Comparison of ENCODE assay signal across 9 mouse cellular contexts in the genomic region with DNA sequence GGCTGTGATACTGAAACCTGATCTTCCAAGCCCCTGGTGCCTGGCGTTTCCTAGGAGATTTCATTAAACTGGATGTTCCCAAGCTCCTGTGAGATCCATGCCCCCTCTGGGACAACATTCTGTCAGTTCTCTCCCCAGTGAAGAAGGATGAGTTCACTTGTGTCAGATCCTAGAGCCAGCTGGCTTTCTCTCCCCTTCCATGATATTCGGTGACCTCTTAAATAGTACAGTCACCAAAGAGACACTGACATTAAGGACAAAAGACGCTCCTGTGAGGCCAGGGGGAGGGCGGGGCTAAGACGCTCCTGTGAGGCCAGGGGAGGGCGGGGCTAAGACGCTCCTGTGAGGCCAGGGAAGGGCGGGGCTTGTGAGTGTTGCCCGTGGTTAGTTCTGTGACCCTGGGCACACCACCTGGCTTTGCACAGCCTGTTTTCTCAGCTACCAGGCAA. TPM values are rescaled to one million over a fixed set of nuclear protein-coding genes. Genes with fewer than 3 reads are reported as not detected.
DNase-seq lines count a peak whose midpoint lies in the region; ATAC-seq lines count a peak whose summit lies in the region.
"Had no signal": no experiment of that assay in that cellular context is flagged by ENCODE, and none has a peak within 500 bp of the region (broad histone marks: within the 10 kb centered on the region; RNA-seq: fewer than 3 reads in every experiment).

No protein-coding gene starts in this region.

- peaks cover 18% of the 10 kb centered on the region for H3K27me3 ChIP-seq in embryonic facial prominence, embryonic 10.5 days (replicated peaks; ENCODE audit: low read depth, poor library complexity, severe bottlenecking)
- 0 out of 2 replicates have a peak, but pooled peaks cover 5% of the 10 kb centered on the region for H3K27me3 ChIP-seq in hindbrain, embryonic 14.5 days (ENCODE audit: control insufficient read depth, insufficient read depth, low read length)

- WGBS in embryonic facial prominence, embryonic 10.5 days: under 1% methylated on average over 9 of the region's 9 CpGs
- under 1% methylated on average over 9 of the region's 9 CpGs for WGBS in hindbrain, embryonic 14.5 days

- intact Hi-C loops in gastrocnemius, postnatal 14 days (cut with DNase I; ENCODE audit: low total_unique reads): loop anchor here (10.0 kb wide), 1 partner anchor 172 kb away; no protein-coding TSS in a partner anchor

- no peaks in the 10 kb centered on the region for H3K9me3 ChIP-seq in embryonic facial prominence, embryonic 10.5 days
- no peaks in the 10 kb centered on the region for H3K9me3 ChIP-seq in hindbrain, embryonic 14.5 days (ENCODE audit: control insufficient read depth, low read length)

- peak overlapping the region; percentile 48 for H3K4me3 ChIP-seq in embryonic facial prominence, embryonic 10.5 days
- no peak overlapping the region for H3K4me3 ChIP-seq in hindbrain, embryonic 14.5 days (replicated peaks; ENCODE audit: low read length)
- H3K4me3 ChIP-seq: heart, adult 2 months had no signal

- H3K27ac ChIP-seq in embryonic facial prominence, embryonic 10.5 days (replicated peaks): peak overlapping the region; percentile 85
- no peak overlapping the region for H3K27ac ChIP-seq in hindbrain, embryonic 14.5 days
- H3K27ac ChIP-seq: heart, adult 2 months had no signal

- H3K36me3 ChIP-seq in embryonic facial prominence, embryonic 10.5 days (replicated peaks): no peaks in the 10 kb centered on the region
- H3K36me3 ChIP-seq in hindbrain, embryonic 14.5 days (replicated peaks; ENCODE audit: control insufficient read depth, insufficient read depth): no peaks in the 10 kb centered on the region

- DNase-seq in urinary bladder, postnatal 14 days (ENCODE audit: low spot score): peak; percentile 77
- DNase-seq in urinary bladder, postnatal 10 days (ENCODE audit: low spot score): no peak
- peak; percentile 91 for DNase-seq in embryonic facial prominence, embryonic 10.5 days (ENCODE audit: low spot score)
- DNase-seq in hindbrain, embryonic 14.5 days (ENCODE audit: low spot score): no peak
- DNase-seq in liver: peak; percentile 91
- peak; percentile 65 to 70 for DNase-seq in thymus, postnatal 10 days (ENCODE audit: low spot score in 2 of 2)
- DNase-seq in gastrocnemius, postnatal 14 days: no peak

- peak; percentile 28; the same call in 1 of the 2 replicates for ATAC-seq in hindbrain, embryonic 14.5 days (ENCODE audit: low FRiP score)
- peak; percentile 76 for ATAC-seq in monocyte, adult 5-6 weeks (replicated peaks; ENCODE audit: insufficient number of reproducible peaks, low FRiP score, low TSS enrichment, poor library complexity, severe bottlenecking)

- H3K4me2 ChIP-seq in hindbrain, embryonic 14.5 days (replicated peaks): peak overlapping the region; percentile 30

- H3K9ac ChIP-seq in hindbrain, embryonic 14.5 days: no peak overlapping the region

- H3K4me1 ChIP-seq in embryonic facial prominence, embryonic 10.5 days: peaks cover 86% of the 10 kb centered on the region
- peaks cover 7% of the 10 kb centered on the region; the same call in 1 of the 2 replicates for H3K4me1 ChIP-seq in hindbrain, embryonic 14.5 days (replicated peaks; ENCODE audit: control insufficient read depth, insufficient read depth, low read length)

RNA-seq across cellular contexts. Expression of a gene that starts 31.7 kb away (rescaled TPM):
- polyA plus RNA-seq in embryonic facial prominence, embryonic 10.5 days (2016; fragmentation: Nextera tagmentation; extraction: Ambion mirVana): not detected in 2 replicates
- polyA plus RNA-seq in hindbrain, embryonic 14.5 days (2014; fragmentation: Nextera tagmentation; extraction: Ambion mirVana): not detected in 2 replicates
- total RNA-seq in monocyte, adult 5-6 weeks (2017): 0.58 TPM in 1 of 3 replicates, not detected in the others
- 10 to 100 TPM; 94.9 to 98.0 TPM for total RNA-seq in gastrocnemius, postnatal 14 days (2021)
- total RNA-seq: heart, adult 2 months had no signal

Comparison
In these comparisons a context has a peak if more than half of its experiments do, and no peak if none do; other contexts are left out.
1. DNase-seq: peak in urinary bladder, postnatal 14 days (single experiment), embryonic facial prominence, embryonic 10.5 days (single experiment), liver (single experiment) and thymus, postnatal 10 days (2 of 2); none in urinary bladder, postnatal 10 days (single experiment), hindbrain, embryonic 14.5 days (single experiment) and gastrocnemius, postnatal 14 days (single experiment).
2. RNA of a gene that starts 31.7 kb away (total RNA-seq): 94.9 to 98.0 TPM in gastrocnemius, postnatal 14 days; 0.58 TPM in monocyte, adult 5-6 weeks; every median in the first group is over 10 times any median in the second.